Comparison of ENCODE assay signal across 27 mouse cellular contexts in the genomic region with DNA sequence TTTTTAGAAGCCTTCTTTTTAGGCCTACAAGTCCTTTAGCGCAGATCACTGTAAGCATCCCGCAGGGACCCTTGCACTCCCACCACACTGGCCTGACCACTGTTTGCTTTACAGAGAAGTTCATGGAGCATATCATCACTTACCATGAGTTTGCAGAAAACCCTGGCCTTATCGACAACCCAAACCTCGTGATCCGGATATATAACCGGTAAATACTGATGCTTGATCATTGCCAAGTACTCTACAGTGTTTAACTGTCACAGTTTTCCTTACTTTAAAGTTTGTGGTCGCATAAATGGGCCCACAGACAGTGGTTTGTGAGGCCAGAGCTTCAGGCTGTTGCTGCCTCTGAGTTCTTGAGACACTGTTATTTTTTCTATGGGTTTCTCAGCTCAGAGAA. TPM values are rescaled to one million over a fixed set of nuclear protein-coding genes. Genes with fewer than 3 reads are reported as not detected.
DNase-seq lines count a peak whose midpoint lies in the region; ATAC-seq and TF ChIP-seq lines count a peak whose summit lies in the region.
"Had no signal": no experiment of that assay in that cellular context is flagged by ENCODE, and none has a peak within 500 bp of the region (broad histone marks: within the 10 kb centered on the region; RNA-seq: fewer than 3 reads in every experiment).

No protein-coding gene starts in this region.

- H3K4me1 ChIP-seq in MEL (ENCODE audit: control insufficient read depth in 1 of 2, insufficient read depth in 2 of 2, low read length in 2 of 2), result peaks cover 22 to 42% of the 10 kb centered on the region in 2 experiments
- H3K4me1 ChIP-seq in liver, embryonic 11.5 days (replicated peaks; ENCODE audit: control insufficient read depth, insufficient read depth, low read length), result peaks cover 32% of the 10 kb centered on the region
- peaks cover 14% of the 10 kb centered on the region for H3K4me1 ChIP-seq in liver, postnatal 0 days (ENCODE audit: insufficient read depth)
- H3K4me1 ChIP-seq: forebrain, embryonic 10.5 days; hindbrain, embryonic 10.5 days; intestine, embryonic 15.5 days; limb, embryonic 13.5 days; midbrain, embryonic 13.5 days had no signal

- peak; percentile 77 for DNase-seq in MEL (ENCODE audit: low read depth, low spot score)
- peak; percentile 69 for DNase-seq in c-Kit-positive CD71-positive TER-119-positive erythroid progenitor cells, embryonic 14.5 days (ENCODE audit: low spot score)
- DNase-seq in liver, embryonic 11.5 days (ENCODE audit: low spot score), result no peak
- no peak for DNase-seq in liver, postnatal 0 days
- no peak for DNase-seq in thymus, postnatal 14 days
- DNase-seq in layer of hippocampus, adult 18-20 months (ENCODE audit: low spot score in 2 of 2), result no peak
- no peak for DNase-seq in adipocyte (ENCODE audit: low spot score)
- DNase-seq: adrenal gland, postnatal 36 days; B cell, adult 2 months; cerebellum, adult 18-20 months; cerebellum, postnatal 14 days; forebrain, postnatal 0 days; gastrocnemius, postnatal 14 days; kidney, adult 8-10 months; kidney, postnatal 14 days; lung, embryonic 14.5 days; retina, postnatal 1 day; right cerebral cortex, postnatal 25 days; spleen, adult 18-20 months had no signal

- TF ChIP-seq CTCF in MEL (IDR thresholded peaks at IDR 0.05 in 2 of 3, conservative IDR thresholded peaks at IDR 0.05 in 1 of 3; ENCODE audit: control insufficient read depth in 1 of 3, insufficient read depth in 1 of 3, low read depth in 2 of 3, low read length in 3 of 3, poor library complexity in 1 of 3, severe bottlenecking in 1 of 3), result no peak
- no peak for TF ChIP-seq CTCF in liver, postnatal 0 days (IDR thresholded peaks at IDR 0.05; ENCODE audit: low read depth)

- ATAC-seq in liver, embryonic 11.5 days (replicated peaks; ENCODE audit: low FRiP score), result peak; percentile 44
- ATAC-seq in liver, postnatal 0 days, result no peak
- ATAC-seq: forebrain, postnatal 0 days; hindbrain, embryonic 16.5 days; intestine, embryonic 15.5 days; midbrain, embryonic 13.5 days had no signal

- peak overlapping the region; percentile 94 for H3K27ac ChIP-seq in MEL (ENCODE audit: control insufficient read depth, low read depth, low read length)
- H3K27ac ChIP-seq in liver, embryonic 11.5 days (ENCODE audit: low read depth, low read length), result peak overlapping the region; percentile 74
- peak overlapping the region; percentile 63; the same call in 1 of the 2 replicates for H3K27ac ChIP-seq in liver, postnatal 0 days (ENCODE audit: low read depth)
- H3K27ac ChIP-seq: forebrain, embryonic 10.5 days; hindbrain, embryonic 10.5 days; intestine, embryonic 15.5 days; layer of hippocampus, adult 2 months; limb, embryonic 13.5 days; midbrain, embryonic 13.5 days had no signal

- WGBS in liver, embryonic 11.5 days, result 62% methylated on average over 7 of the region's 7 CpGs
- WGBS in liver, postnatal 0 days (ENCODE audit: insufficient replicate concordance), result 65% methylated on average over 7 of the region's 7 CpGs

- H3K27me3 ChIP-seq in MEL (ENCODE audit: control insufficient read depth in 1 of 2, insufficient read depth in 2 of 2, low read length in 2 of 2), result no peaks in the 10 kb centered on the region
- H3K27me3 ChIP-seq in liver, embryonic 11.5 days (replicated peaks; ENCODE audit: control insufficient read depth, insufficient read depth, low read length), result no peaks in the 10 kb centered on the region
- no peaks in the 10 kb centered on the region for H3K27me3 ChIP-seq in liver, postnatal 0 days (ENCODE audit: insufficient read depth, low read length)
- H3K27me3 ChIP-seq: intestine, embryonic 15.5 days; limb, embryonic 13.5 days; megakaryocyte, embryonic 14.5 days; midbrain, embryonic 13.5 days had no signal

- no peak overlapping the region for H3K4me2 ChIP-seq in liver, embryonic 11.5 days
- H3K4me2 ChIP-seq in liver, postnatal 0 days (ENCODE audit: low read depth, low read length), result no peak overlapping the region
- H3K4me2 ChIP-seq: intestine, embryonic 15.5 days; limb, embryonic 13.5 days; lung, embryonic 14.5 days; midbrain, embryonic 13.5 days had no signal

- H3K9me3 ChIP-seq in MEL (replicated peaks; ENCODE audit: insufficient read depth, low read length), result no peaks in the 10 kb centered on the region
- no peaks in the 10 kb centered on the region for H3K9me3 ChIP-seq in liver, embryonic 11.5 days (ENCODE audit: control insufficient read depth, low read length)
- no peaks in the 10 kb centered on the region for H3K9me3 ChIP-seq in liver, postnatal 0 days (ENCODE audit: low read length)
- H3K9me3 ChIP-seq: forebrain, embryonic 10.5 days; hindbrain, embryonic 10.5 days; intestine, embryonic 15.5 days; limb, embryonic 13.5 days; megakaryocyte, embryonic 14.5 days; midbrain, embryonic 13.5 days had no signal

- H3K36me3 ChIP-seq in MEL (ENCODE audit: control insufficient read depth in 1 of 2, insufficient read depth in 2 of 2, low read length in 2 of 2), result peaks cover 26 to 43% of the 10 kb centered on the region in 2 experiments
- peaks cover 35% of the 10 kb centered on the region for H3K36me3 ChIP-seq in liver, embryonic 11.5 days (ENCODE audit: control insufficient read depth, insufficient read depth, low read length)
- H3K36me3 ChIP-seq in liver, postnatal 0 days (replicated peaks; ENCODE audit: insufficient read depth, low read length), result peaks cover 86% of the 10 kb centered on the region

- peak in 1 of 2 experiments; percentile 39; a peak in 1 of 4 replicates for TF ChIP-seq POLR2A in MEL (IDR thresholded peaks at IDR 0.05; ENCODE audit: control insufficient read depth in 1 of 2, insufficient read depth in 1 of 2, low read depth in 1 of 2, low read length in 2 of 2, poor library complexity in 1 of 2)

- TF ChIP-seq EP300 in MEL (IDR thresholded peaks at IDR 0.05; ENCODE audit: low read depth in 1 of 2, low read length in 2 of 2), result peak; percentile 83 to 97
- TF ChIP-seq EP300 in liver, postnatal 0 days (IDR thresholded peaks at IDR 0.05; ENCODE audit: low read depth), result peak; percentile 89

- no peaks in the 10 kb centered on the region for H3K79me2 ChIP-seq in MEL (ENCODE audit: control insufficient read depth, insufficient read depth, low read length, poor library complexity)

- H3K4me3 ChIP-seq in MEL (ENCODE audit: control insufficient read depth in 1 of 2, insufficient read depth in 1 of 2, low read depth in 2 of 2, low read length in 2 of 2), result no peak overlapping the region
- H3K4me3 ChIP-seq in liver, embryonic 11.5 days (ENCODE audit: low read depth, low read length), result no peak overlapping the region
- H3K4me3 ChIP-seq in liver, postnatal 0 days (ENCODE audit: low read depth, low read length), result no peak overlapping the region
- H3K4me3 ChIP-seq: forebrain, embryonic 10.5 days; hindbrain, embryonic 10.5 days; intestine, embryonic 15.5 days; layer of hippocampus, adult 2 months; limb, embryonic 13.5 days; megakaryocyte, embryonic 14.5 days; midbrain, embryonic 13.5 days had no signal

- TF ChIP-seq RAD21 in MEL (IDR thresholded peaks at IDR 0.05; ENCODE audit: low read depth, low read length), result no peak

- peak overlapping the region; percentile 28; the same call in 1 of the 2 replicates for H3K9ac ChIP-seq in MEL (ENCODE audit: control insufficient read depth, low read depth, low read length, poor library complexity, severe bottlenecking)
- 0 out of 2 replicates have a peak overlapping the region, but pooled peaks have one; percentile 23 for H3K9ac ChIP-seq in liver, embryonic 11.5 days (ENCODE audit: low read depth, low read length)
- H3K9ac ChIP-seq in liver, postnatal 0 days (replicated peaks), result no peak overlapping the region
- H3K9ac ChIP-seq: forebrain, postnatal 0 days; intestine, embryonic 15.5 days; limb, embryonic 13.5 days; lung, embryonic 14.5 days; midbrain, embryonic 13.5 days had no signal

TF ChIP-seq in MEL, 35 proteins besides CTCF, POLR2A, EP300 and RAD21 (continues in another document):
- TF ChIP-seq TCF12 (IDR thresholded peaks at IDR 0.05; ENCODE audit: low read depth, low read length) (peak; percentile 82), POLR2AphosphoS2 (IDR thresholded peaks at IDR 0.05; ENCODE audit: low read length) (no peak), ZC3H11A (IDR thresholded peaks at IDR 0.05; ENCODE audit: low read depth, low read length) (no peak), TAL1 (IDR thresholded peaks at IDR 0.05; ENCODE audit: low read length) (peak; percentile 18; the same call in 1 of the 2 replicates), TBP (IDR thresholded peaks at IDR 0.05; ENCODE audit: low read depth, low read length) (0 out of 2 replicates have a peak, but pooled peaks have one; percentile 62), USF1 (IDR thresholded peaks at IDR 0.05; ENCODE audit: low read depth, low read length) (peak; percentile 79), MEF2A (IDR thresholded peaks at IDR 0.05; ENCODE audit: extremely low read depth, insufficient replicate concordance, low read depth, low read length, poor library complexity, severe bottlenecking) (no peak), CHD2 (IDR thresholded peaks at IDR 0.05; ENCODE audit: low read length) (no peak), GABPA (IDR thresholded peaks at IDR 0.05; ENCODE audit: low read depth, low read length) (no peak), MYC (IDR thresholded peaks at IDR 0.05; ENCODE audit: low read depth, low read length) (peak; percentile 60; the same call in 1 of the 2 replicates), HCFC1 (IDR thresholded peaks at IDR 0.05; ENCODE audit: low read depth, low read length) (no peak), BHLHE40 (IDR thresholded peaks at IDR 0.05; ENCODE audit: borderline replicate concordance, low read depth, low read length) (peak; percentile 44; the same call in 1 of the 2 replicates), MAFK (IDR thresholded peaks at IDR 0.05; ENCODE audit: borderline replicate concordance, low read depth, low read length) (peak; percentile 53; the same call in 1 of the 2 replicates), JUND (IDR thresholded peaks at IDR 0.05; ENCODE audit: low read depth, low read length) (no peak), POLR2AphosphoS5 (IDR thresholded peaks at IDR 0.05; ENCODE audit: borderline replicate concordance, low read depth, low read length) (no peak), UBTF (IDR thresholded peaks at IDR 0.05; ENCODE audit: borderline replicate concordance, insufficient read depth, low read depth, low read length) (0 out of 2 replicates have a peak, but pooled peaks have one; percentile 3), USF2 (IDR thresholded peaks at IDR 0.05; ENCODE audit: borderline replicate concordance in 1 of 2, insufficient read depth in 1 of 2, low read depth in 1 of 2, low read length in 2 of 2) (no peak), GATA1 (IDR thresholded peaks at IDR 0.05; ENCODE audit: low read depth, low read length) (peak; percentile 90)

RNA-seq across cellular contexts. Expression of a gene that starts 56.1 kb away (rescaled TPM):
- total RNA-seq in MEL (2012; rRNA removed), result 22.4 and 24.4 TPM in 2 replicates
- 10 to 100 TPM in 1 of 2 experiments, not detected in 1; 32.1 TPM for polyA plus RNA-seq in MEL (2012; ENCODE audit: insufficient read depth in 1 of 2, insufficient read length in 2 of 2, low read depth in 1 of 2, low replicate concordance in 2 of 2, missing spikeins in 1 of 2)
- polyA plus RNA-seq in liver, embryonic 11.5 days (2014; fragmentation: Nextera tagmentation; extraction: Ambion mirVana), result 37.7 and 37.9 TPM in 2 replicates
- 34.0 and 44.5 TPM in 2 replicates for polyA plus RNA-seq in liver, postnatal 0 days (2015; fragmentation: Nextera tagmentation; extraction: Ambion mirVana)
- 100 to 1,000 TPM; 101 to 104 TPM for total RNA-seq in layer of hippocampus, adult 18-20 months (2021)

Comparison
In these comparisons a context has a peak if more than half of its experiments do, and no peak if none do; other contexts are left out.
1. DNase-seq: peak in MEL (single experiment) and c-Kit-positive CD71-positive TER-119-positive erythroid progenitor cells, embryonic 14.5 days (single experiment); none in liver, embryonic 11.5 days (single experiment), liver, postnatal 0 days (single experiment), thymus, postnatal 14 days (single experiment), layer of hippocampus, adult 18-20 months (0 of 2) and adipocyte (single experiment).
2. Peak in every context shown above with its lines, with median percentiles within 50 percentile points of each other: H3K27ac ChIP-seq.